Comparison of ENCODE assay signal across 8 mouse cellular contexts in the genomic region with DNA sequence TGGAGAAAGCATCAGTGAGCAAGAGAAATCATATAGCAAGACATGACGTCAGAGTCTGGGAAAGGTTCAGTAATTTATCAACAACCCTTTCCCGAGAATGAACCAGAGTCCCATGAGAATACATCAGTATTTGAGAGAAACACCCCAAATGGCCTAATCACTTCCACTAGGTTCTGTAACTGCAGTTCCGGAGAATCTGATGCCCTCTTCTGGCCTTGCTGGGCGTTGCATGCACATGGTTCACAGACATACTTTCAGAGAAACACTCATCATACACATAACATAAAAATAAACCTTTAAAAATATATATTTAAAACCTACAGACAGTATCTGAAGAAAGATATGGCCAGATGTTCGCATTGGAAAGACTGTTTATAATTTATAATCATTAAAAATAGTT. TPM values are rescaled to one million over a fixed set of nuclear protein-coding genes. Genes with fewer than 3 reads are reported as not detected.
DNase-seq lines count a peak whose midpoint lies in the region; ATAC-seq and TF ChIP-seq lines count a peak whose summit lies in the region.

No protein-coding gene starts in this region.

- H3K27ac ChIP-seq in liver, postnatal 0 days (ENCODE audit: low read depth) = no peak overlapping the region
- no peak overlapping the region for H3K27ac ChIP-seq in liver, embryonic 12.5 days

- no peak overlapping the region for H3K9ac ChIP-seq in liver, postnatal 0 days (replicated peaks)
- H3K9ac ChIP-seq in liver, embryonic 12.5 days = no peak overlapping the region

- H3K4me3 ChIP-seq in liver, postnatal 0 days (ENCODE audit: low read depth, low read length) = no peak overlapping the region
- no peak overlapping the region for H3K4me3 ChIP-seq in liver, embryonic 12.5 days

- H3K27me3 ChIP-seq in liver, postnatal 0 days (ENCODE audit: insufficient read depth, low read length) = peaks cover 21% of the 10 kb centered on the region
- H3K27me3 ChIP-seq in liver, embryonic 12.5 days (replicated peaks) = peaks cover 30% of the 10 kb centered on the region

- no peaks in the 10 kb centered on the region for H3K4me1 ChIP-seq in liver, postnatal 0 days (ENCODE audit: insufficient read depth)
- no peaks in the 10 kb centered on the region for H3K4me1 ChIP-seq in liver, embryonic 12.5 days

- no peak for TF ChIP-seq EP300 in liver, postnatal 0 days (IDR thresholded peaks at IDR 0.05; ENCODE audit: low read depth)

- peak; percentile 38 to 50 for DNase-seq in cerebellum, postnatal 36 days
- no peak for DNase-seq in cerebellum, adult 11 months
- DNase-seq in liver, postnatal 0 days = no peak
- peak; percentile 64 for DNase-seq in NIH3T3 (ENCODE audit: low read depth)
- DNase-seq in lung, postnatal 10 days = peak; percentile 45
- no peak for DNase-seq in T-cell, adult 2 months (ENCODE audit: low spot score)
- no peak for DNase-seq in heart, adult 18-20 months

- ATAC-seq in liver, postnatal 0 days = no peak
- no peak for ATAC-seq in liver, embryonic 12.5 days

- no peak overlapping the region for H3K4me2 ChIP-seq in liver, postnatal 0 days (ENCODE audit: low read depth, low read length)
- no peak overlapping the region for H3K4me2 ChIP-seq in liver, embryonic 12.5 days

- TF ChIP-seq CTCF in liver, postnatal 0 days (IDR thresholded peaks at IDR 0.05; ENCODE audit: low read depth) = peak; percentile 60

- H3K9me3 ChIP-seq in liver, postnatal 0 days (ENCODE audit: low read length) = no peaks in the 10 kb centered on the region
- H3K9me3 ChIP-seq in liver, embryonic 12.5 days (replicated peaks) = no peaks in the 10 kb centered on the region

- 38% methylated on average over 5 of the region's 5 CpGs for WGBS in liver, postnatal 0 days (ENCODE audit: insufficient replicate concordance)
- 34% methylated on average over 5 of the region's 5 CpGs for WGBS in liver, embryonic 12.5 days (ENCODE audit: insufficient replicate concordance)

- H3K36me3 ChIP-seq in liver, postnatal 0 days (replicated peaks; ENCODE audit: insufficient read depth, low read length) = no peaks in the 10 kb centered on the region
- H3K36me3 ChIP-seq in liver, embryonic 12.5 days = no peaks in the 10 kb centered on the region

RNA-seq across cellular contexts. Expression of gene Rasgef1a, which starts 3.9 kb away (rescaled TPM):
- polyA plus RNA-seq in liver, postnatal 0 days (2015; fragmentation: Nextera tagmentation; extraction: Ambion mirVana) = 0.06 and 0.11 TPM in 2 replicates
- polyA plus RNA-seq in liver, embryonic 12.5 days (2016; fragmentation: Nextera tagmentation; extraction: Ambion mirVana) = 0.07 TPM in 1 of 2 replicates, not detected in the other
- under 1 TPM; 0.20 to 0.23 TPM for total RNA-seq in heart, adult 18-20 months (2021)

Comparison
In these comparisons a context has a peak if more than half of its experiments do, and no peak if none do; other contexts are left out.
1. DNase-seq: peak in cerebellum, postnatal 36 days (2 of 2), NIH3T3 (single experiment) and lung, postnatal 10 days (single experiment); none in cerebellum, adult 11 months (single experiment), liver, postnatal 0 days (single experiment), T-cell, adult 2 months (single experiment) and heart, adult 18-20 months (0 of 2).